Mouse (Mus musculus): ENCODE measurements around the gene Tmem9. TPM values are rescaled to one million over a fixed set of nuclear protein-coding genes. Genes with fewer than 3 reads are reported as not detected.

Tmem9 gene
- total RNA-seq, 2 experiments from 2014 or later, result 5.4 to 7.8 TPM

- intact Hi-C loops (cut with DNase I), result no loop called here
- peak; percentile 39 to 51 for DNase-seq
Measured at GRCm38 (mm10) chr1:136067579-136067978, 59.6 kb downstream of the Tmem9 start.

GRCm38 (mm10) chr1:136076086-136076485 is 68.1 kb downstream of the Tmem9 start:
- intact Hi-C loops (cut with DNase I), result loop anchor here (1.0 kb wide), 1 partner anchor 24 kb away; the partner anchor contains the start of gene Cacna1s
- peak; percentile 38 to 47 for DNase-seq

DNA sequence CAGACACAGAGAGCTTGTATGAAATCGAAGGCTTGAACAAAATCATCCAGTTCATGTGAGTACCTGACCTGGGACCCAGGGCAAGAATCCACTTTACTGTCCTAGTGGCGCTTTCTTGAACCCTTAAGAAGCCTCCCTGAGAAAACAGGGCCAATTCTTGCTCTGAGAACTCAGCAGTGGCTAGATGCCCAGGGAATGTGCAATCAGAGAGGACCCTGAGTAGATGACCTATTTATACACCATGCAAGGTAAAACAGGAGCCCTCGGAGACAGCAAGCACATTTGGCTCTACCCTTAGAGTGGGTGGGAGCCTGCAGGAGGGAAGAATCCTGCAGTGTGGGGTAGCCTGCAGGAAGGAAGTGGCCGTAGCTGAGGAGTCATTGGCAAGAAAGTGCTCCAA is 69.7 kb downstream of the Tmem9 start:
- peak in 1 of 2 experiments; percentile 36 for DNase-seq
- intact Hi-C loops (cut with DNase I), result no loop called here

- DNase-seq, result no peak
- intact Hi-C loops (cut with DNase I), result no loop called here
Measured at GRCm38 (mm10) chr1:136081161-136081560, 73.2 kb downstream of the Tmem9 start.

Other genes starting within 250 kb of the Tmem9 start
- 100 to 1,000 TPM; 108 to 122 TPM for gene Phlda3, start 242.0 kb upstream of the Tmem9 start, total RNA-seq (2021)
- gene Tnni1, start 228.7 kb upstream of the Tmem9 start, total RNA-seq (2021), result 100 to 1,000 TPM in 1 of 2 experiments, 10 to 100 TPM in 1; 69.4 to 433 TPM
- gene Lad1, start 189.6 kb upstream of the Tmem9 start, total RNA-seq (2021), result not detected
- gene Tnnt2, start 171.8 kb upstream of the Tmem9 start, total RNA-seq (2021), result 1 to 10 TPM; 2.9 to 5.4 TPM
- under 1 TPM in 1 of 2 experiments, not detected in 1; 0.23 TPM for gene Pkp1, start 88.9 kb upstream of the Tmem9 start, total RNA-seq (2021)
- 10 to 100 TPM; 21.5 to 36.2 TPM for gene Igfn1, start 1.8 kb upstream of the Tmem9 start, total RNA-seq (2021)
- gene Ascl5, start 42.7 kb downstream of the Tmem9 start, total RNA-seq (2021), result not detected
- 100 to 1,000 TPM; 697 to 835 TPM for gene Cacna1s, start 44.6 kb downstream of the Tmem9 start, total RNA-seq (2021)
- 1 to 10 TPM in 1 of 2 experiments, under 1 TPM in 1; 0.62 to 1.1 TPM for gene Kif21b, start 123.2 kb downstream of the Tmem9 start, total RNA-seq (2021)
- gene Mroh3, start 204.7 kb downstream of the Tmem9 start, total RNA-seq (2021), result not detected
- gene Inava, start 226.1 kb downstream of the Tmem9 start, total RNA-seq (2021), result not detected

Measured in gastrocnemius, postnatal 36 days (tissue).